Comparison of ENCODE assay signal across 12 mouse cellular contexts in the genomic region with DNA sequence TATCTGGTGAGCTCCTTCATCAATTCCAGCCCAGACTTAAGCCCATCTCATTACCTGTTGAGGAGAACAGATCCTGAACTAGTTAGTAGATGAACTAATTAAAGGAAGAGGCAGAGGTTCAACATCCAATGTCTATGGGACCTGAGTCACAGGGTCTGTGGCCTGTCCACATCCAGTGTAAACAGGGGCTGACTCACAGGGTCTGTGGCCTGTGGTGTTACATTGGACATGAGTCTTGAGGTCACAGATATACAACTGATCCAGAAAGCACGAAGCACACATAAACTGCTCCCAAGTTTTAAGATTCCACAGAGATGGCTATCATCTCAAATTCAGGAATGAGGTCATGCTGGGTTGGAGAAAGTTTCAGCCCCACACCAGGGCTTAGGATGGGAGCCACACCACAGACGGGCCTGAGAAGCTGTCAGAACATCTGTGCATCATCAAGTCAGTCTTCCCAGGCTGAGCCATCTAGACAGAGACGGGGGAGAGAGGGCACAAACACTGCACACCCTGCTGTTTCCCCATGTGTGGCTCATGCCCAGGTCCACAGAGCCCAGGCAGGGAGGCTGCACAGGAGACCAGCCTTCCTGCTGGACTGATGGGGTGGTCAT.
DNase-seq lines count a peak whose midpoint lies in the region; ATAC-seq and TF ChIP-seq lines count a peak whose summit lies in the region.
"Had no signal": no experiment of that assay in that cellular context is flagged by ENCODE, and none has a peak within 500 bp of the region (broad histone marks: within the 10 kb centered on the region; RNA-seq: fewer than 3 reads in every experiment).

No protein-coding gene starts in this region.

- H3K36me3 ChIP-seq in kidney, embryonic 15.5 days = no peaks in the 10 kb centered on the region
- no peaks in the 10 kb centered on the region for H3K36me3 ChIP-seq in C2C12 (ENCODE audit: control insufficient read depth, insufficient read depth)
- no peaks in the 10 kb centered on the region for H3K36me3 ChIP-seq in limb, embryonic 14.5 days (ENCODE audit: control insufficient read depth, insufficient read depth, low read length)
- H3K36me3 ChIP-seq: midbrain, embryonic 13.5 days had no signal

- H3K27me3 ChIP-seq in kidney, embryonic 15.5 days = no peaks in the 10 kb centered on the region
- no peaks in the 10 kb centered on the region for H3K27me3 ChIP-seq in C2C12 (ENCODE audit: control insufficient read depth, insufficient read depth, insufficient read length)
- no peaks in the 10 kb centered on the region for H3K27me3 ChIP-seq in limb, embryonic 14.5 days (ENCODE audit: control insufficient read depth, insufficient read depth, low read length)
- H3K27me3 ChIP-seq: liver, embryonic 15.5 days; midbrain, embryonic 13.5 days had no signal

- no peak for ATAC-seq in kidney, embryonic 15.5 days (replicated peaks; ENCODE audit: low FRiP score)
- peak; percentile 60 for ATAC-seq in limb, embryonic 14.5 days (ENCODE audit: low FRiP score, low read depth)
- ATAC-seq: midbrain, embryonic 13.5 days had no signal

- DNase-seq in heart, adult 11 months = peak; percentile 87
- DNase-seq in heart, adult 9 months (ENCODE audit: low spot score in 2 of 2) = no peak
- no peak for DNase-seq in kidney, adult 8-10 months
- DNase-seq in limb, embryonic 14.5 days (ENCODE audit: low spot score) = no peak
- no peak for DNase-seq in liver
- no peak for DNase-seq in natural killer cell, adult 2 months (ENCODE audit: low spot score in 2 of 2)
- DNase-seq: adrenal gland, postnatal 36 days; cerebellum, adult 18-20 months had no signal

- H3K4me2 ChIP-seq in kidney, embryonic 15.5 days = no peak overlapping the region
- no peak overlapping the region for H3K4me2 ChIP-seq in limb, embryonic 14.5 days (replicated peaks; ENCODE audit: low read depth, low read length, severe bottlenecking)
- H3K4me2 ChIP-seq: liver, embryonic 15.5 days; midbrain, embryonic 13.5 days had no signal

- H3K79me3 ChIP-seq in C2C12 (ENCODE audit: low read depth) = no peaks in the 10 kb centered on the region

- H3K27ac ChIP-seq in kidney, embryonic 15.5 days = 0 out of 2 replicates have a peak overlapping the region, but pooled peaks have one; percentile 19
- H3K27ac ChIP-seq in limb, embryonic 14.5 days (replicated peaks; ENCODE audit: low read depth, low read length) = no peak overlapping the region
- H3K27ac ChIP-seq: liver, embryonic 15.5 days; midbrain, embryonic 13.5 days had no signal

- H3K9ac ChIP-seq in kidney, embryonic 15.5 days = no peak overlapping the region
- H3K9ac ChIP-seq in limb, embryonic 14.5 days (ENCODE audit: low read depth, low read length, severe bottlenecking) = no peak overlapping the region
- H3K9ac ChIP-seq: liver, embryonic 15.5 days; midbrain, embryonic 13.5 days had no signal

- TF ChIP-seq POLR2A in limb, embryonic 14.5 days (IDR thresholded peaks at IDR 0.05; ENCODE audit: borderline replicate concordance, extremely low read depth, insufficient read depth, insufficient read length) = no peak

- TF ChIP-seq CTCF in C2C12 (IDR thresholded peaks at IDR 0.05; ENCODE audit: control insufficient read depth, insufficient read depth, insufficient read length) = no peak

- H3K4me1 ChIP-seq in kidney, embryonic 15.5 days = peaks cover 5% of the 10 kb centered on the region; the same call in 1 of the 2 replicates
- H3K4me1 ChIP-seq in limb, embryonic 14.5 days (ENCODE audit: control insufficient read depth, insufficient read depth, low read length) = peaks cover 14% of the 10 kb centered on the region; the same call in 1 of the 2 replicates
- H3K4me1 ChIP-seq: midbrain, embryonic 13.5 days had no signal

- no peaks in the 10 kb centered on the region for H3K9me3 ChIP-seq in kidney, embryonic 15.5 days (replicated peaks)
- no peaks in the 10 kb centered on the region for H3K9me3 ChIP-seq in limb, embryonic 14.5 days (ENCODE audit: control insufficient read depth, low read length)
- H3K9me3 ChIP-seq: liver, embryonic 15.5 days; midbrain, embryonic 13.5 days had no signal

- no peak overlapping the region for H3K4me3 ChIP-seq in kidney, embryonic 15.5 days (replicated peaks)
- H3K4me3 ChIP-seq in C2C12 (ENCODE audit: insufficient read depth, poor library complexity, severe bottlenecking) = no peak overlapping the region
- no peak overlapping the region for H3K4me3 ChIP-seq in limb, embryonic 14.5 days (replicated peaks; ENCODE audit: low read length)
- H3K4me3 ChIP-seq: liver, embryonic 15.5 days; midbrain, embryonic 13.5 days had no signal

- H3K79me2 ChIP-seq in C2C12 (ENCODE audit: control insufficient read depth, insufficient read depth) = no peaks in the 10 kb centered on the region

- 58% methylated on average over 3 of the region's 3 CpGs for WGBS in kidney, embryonic 15.5 days
- WGBS in limb, embryonic 14.5 days = 37% methylated on average over 3 of the region's 3 CpGs

- H3ac ChIP-seq in C2C12 (ENCODE audit: control insufficient read depth, insufficient read length, low read depth) = peak overlapping the region; percentile 47

TF ChIP-seq in C2C12, 6 proteins besides CTCF, POLR2A, EP300 and RAD21:
- TF ChIP-seq CEBPB (IDR thresholded peaks at IDR 0.05; ENCODE audit: low read depth) = peak; percentile 20
- peak; percentile 99 for TF ChIP-seq FOSL1 (IDR thresholded peaks at IDR 0.05; ENCODE audit: insufficient read depth, low read length, poor library complexity, severe bottlenecking)
- TF ChIP-seq USF1 (IDR thresholded peaks at IDR 0.05; ENCODE audit: low read depth) = peak; percentile 42
- peak; percentile 65 for TF ChIP-seq MAX (IDR thresholded peaks at IDR 0.05)
- TF ChIP-seq MYOG (IDR thresholded peaks at IDR 0.05; ENCODE audit: control insufficient read depth, extremely low read depth, insufficient read length) = no peak
- peak; percentile 83 for TF ChIP-seq MYOD1 (IDR thresholded peaks at IDR 0.05; ENCODE audit: control insufficient read depth, insufficient read length, low read depth)
